Mouse (Mus musculus) erythroblast, embryonic 14.5 days (primary cell): ENCODE results near the gene Utrn. TPM values are rescaled to one million over a fixed set of nuclear protein-coding genes. Genes with fewer than 3 reads are reported as not detected.

Experiments
- H3K27me3 ChIP-seq: 2 replicates; pipeline ENCODE4 v1.6.1; 2012; ENCODE audit warnings: inconsistent platforms; ENCODE audit not compliant: control insufficient read depth
- H3K36me3 ChIP-seq: 2 replicates; pipeline ENCODE4 v1.6.1; 2012; ENCODE audit warnings: mild to moderate bottlenecking, inconsistent platforms; ENCODE audit not compliant: control insufficient read depth
- H3K4me1 ChIP-seq: 2 replicates; pipeline ENCODE4 v1.6.1; 2012; ENCODE audit warnings: inconsistent platforms; ENCODE audit not compliant: control insufficient read depth
- H3K4me3 ChIP-seq: replicated peaks from 2 replicates; pipeline ENCODE3; 2012; ENCODE audit warnings: moderate library complexity, mild to moderate bottlenecking, inconsistent platforms
- H3K9me3 ChIP-seq: 2 replicates; pipeline ENCODE4 v1.6.1; 2012; ENCODE audit warnings: low read length, inconsistent platforms, mixed read lengths; ENCODE audit not compliant: control insufficient read depth
- GATA1 ChIP-seq: IDR thresholded peaks from 2 replicates; pipeline ENCODE4 v1.6.1; 2012; ENCODE audit warnings: low read length, inconsistent platforms, mixed read lengths
- TAL1 ChIP-seq: IDR thresholded peaks from 3 replicates; pipeline ENCODE4 v1.6.1; 2012; ENCODE audit warnings: low read length, inconsistent platforms, mixed read lengths
- polyA plus RNA-seq: library from polyadenylated mRNA; stranded (reverse); fragments of >175 nt; gene quantifications from 2 replicates; pipeline ENCODE4 v1.2.3, GENCODE M21; 2012

Utrn gene
- polyA plus RNA-seq, 1 experiment: 0.01 TPM

DNA sequence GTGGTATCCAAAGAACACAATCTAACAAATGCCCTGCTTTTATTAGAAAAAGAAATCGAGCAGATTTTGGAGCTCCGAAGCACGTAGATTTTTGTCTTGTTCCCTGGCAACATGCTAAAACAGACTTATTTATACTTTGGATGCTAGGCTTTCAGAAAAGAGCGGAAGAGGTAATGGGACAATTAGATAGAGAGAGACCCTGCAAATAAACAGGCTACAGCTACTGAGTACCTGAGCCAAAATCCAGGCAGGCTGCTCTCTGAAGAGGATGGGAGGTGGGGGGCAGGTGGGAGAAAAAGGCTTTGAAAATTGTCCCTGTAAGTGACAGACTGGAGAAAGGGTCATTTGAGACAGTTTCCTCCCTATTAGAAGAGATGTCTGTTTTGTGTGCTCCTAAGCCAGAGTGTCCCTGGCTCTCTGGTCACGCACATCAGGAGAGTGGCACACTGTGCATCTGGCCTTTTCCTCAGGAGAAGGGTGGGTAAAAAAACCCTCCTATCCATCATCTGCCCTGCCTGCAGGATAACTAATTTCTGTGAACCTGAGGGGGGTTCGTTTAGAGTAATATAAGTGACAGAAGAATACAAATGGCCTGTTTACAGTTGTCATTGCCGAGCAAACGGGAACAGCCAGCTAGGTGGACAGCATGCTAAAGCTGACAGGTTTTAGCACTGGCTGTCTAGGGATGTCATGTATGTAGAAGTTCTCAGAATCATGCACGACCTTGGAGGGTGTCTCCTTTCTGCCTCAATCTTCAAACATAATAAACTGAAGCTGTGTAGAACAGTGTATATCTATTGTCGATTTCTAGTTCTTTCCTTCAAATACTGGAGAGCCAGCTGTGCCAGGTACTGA, 529.2 kb downstream of the Utrn start:
- Histone ChIP-seq H3K9me3 (no peaks in the 10 kb centered on the region), H3K4me1 (no peaks in the 10 kb centered on the region), H3K27me3 (no peaks in the 10 kb centered on the region), H3K36me3 (no peaks in the 10 kb centered on the region), H3K4me3 (no peak overlapping the region)
- no peak for TF ChIP-seq TAL1

DNA sequence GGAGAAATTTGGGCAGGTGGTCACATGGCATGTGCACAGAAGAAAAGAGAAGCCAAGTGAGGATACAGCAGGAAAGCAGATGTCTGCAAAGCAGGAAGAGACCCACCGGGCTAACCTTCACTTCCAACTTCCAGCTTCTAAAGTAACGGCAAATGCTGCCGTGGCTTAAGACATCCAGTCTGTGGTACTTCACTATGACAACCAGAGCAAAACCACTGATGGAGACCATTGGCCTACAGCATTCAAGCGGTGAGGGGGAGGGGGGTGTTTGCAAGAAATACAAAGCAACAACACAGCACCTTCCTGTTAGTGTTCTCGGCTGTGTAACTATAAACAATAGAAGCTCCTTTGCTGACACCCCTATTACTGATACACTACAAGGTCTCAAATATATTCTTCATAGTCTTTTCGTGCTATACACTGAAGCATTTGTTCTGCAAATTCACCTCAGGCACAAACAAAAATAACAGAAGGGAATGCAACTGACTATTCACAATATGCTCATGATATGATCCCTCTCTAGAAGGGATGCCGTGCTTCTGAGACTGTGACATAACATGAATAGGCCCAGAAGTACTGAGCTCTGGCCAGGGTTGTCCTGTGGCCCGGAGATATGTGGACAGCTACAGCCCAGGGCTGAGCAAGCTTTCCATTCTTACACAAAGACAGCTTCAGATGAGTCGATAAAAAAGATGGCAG, 530.0 kb downstream of the Utrn start:
- H3K27me3 ChIP-seq: no peaks in the 10 kb centered on the region
- no peak overlapping the region for H3K4me3 ChIP-seq
- no peaks in the 10 kb centered on the region for H3K4me1 ChIP-seq
- H3K9me3 ChIP-seq: no peaks in the 10 kb centered on the region
- H3K36me3 ChIP-seq: no peaks in the 10 kb centered on the region
- TF ChIP-seq GATA1: no peak
- TF ChIP-seq TAL1: no peak

Other genes starting within 250 kb of the Utrn start
- 0.52 and 1.2 TPM in 2 replicates for gene Stx11, start 94.9 kb upstream of the Utrn start, polyA plus RNA-seq
- gene Sf3b5, start 136.0 kb upstream of the Utrn start, polyA plus RNA-seq: 9.0 and 10.6 TPM in 2 replicates
- 0.02 and 0.03 TPM in 2 replicates for gene Plagl1, start 191.1 kb upstream of the Utrn start, polyA plus RNA-seq